Mouse (Mus musculus) adrenal gland, postnatal 36 days (tissue): ENCODE data around the gene Smtn. TPM values are rescaled to one million over a fixed set of nuclear protein-coding genes. Genes with fewer than 3 reads are reported as not detected.

Experiments
- total RNA-seq, 2 experiments: library from RNA; stranded (reverse); gene quantifications; 2 replicates each; pipeline ENCODE4 v1.2.3; 2021

Gene Smtn
- total RNA-seq, 2 experiments from 2014 or later, result 44.9 to 71.7 TPM

Other genes with a start within 250 kb of the Smtn start
- gene Pik3ip1, start 210.2 kb downstream of the Smtn start, total RNA-seq, result 10 to 100 TPM in 1 of 2 experiments, 1 to 10 TPM in 1; 8.0 to 12.7 TPM
- gene Limk2, start 131.4 kb downstream of the Smtn start, total RNA-seq, result 10 to 100 TPM; 15.6 to 25.4 TPM
- 10 to 100 TPM; 30.8 to 42.9 TPM for gene Rnf185, start 88.2 kb downstream of the Smtn start, total RNA-seq
- gene Pla2g3, start 52.3 kb downstream of the Smtn start, total RNA-seq, result under 1 TPM in 1 of 2 experiments, not detected in 1; 0.20 TPM
- under 1 TPM; 0.66 to 0.76 TPM for gene Inpp5j, start 35.8 kb downstream of the Smtn start, total RNA-seq
- gene Selenom, start 25.9 kb downstream of the Smtn start, total RNA-seq, result 10 to 100 TPM; 32.7 to 34.8 TPM
- gene Morc2a, start 108.6 kb upstream of the Smtn start, total RNA-seq, result 10 to 100 TPM; 42.9 to 48.4 TPM